Mouse (Mus musculus): ENCODE measurements around the gene Fgd6.

DNA sequence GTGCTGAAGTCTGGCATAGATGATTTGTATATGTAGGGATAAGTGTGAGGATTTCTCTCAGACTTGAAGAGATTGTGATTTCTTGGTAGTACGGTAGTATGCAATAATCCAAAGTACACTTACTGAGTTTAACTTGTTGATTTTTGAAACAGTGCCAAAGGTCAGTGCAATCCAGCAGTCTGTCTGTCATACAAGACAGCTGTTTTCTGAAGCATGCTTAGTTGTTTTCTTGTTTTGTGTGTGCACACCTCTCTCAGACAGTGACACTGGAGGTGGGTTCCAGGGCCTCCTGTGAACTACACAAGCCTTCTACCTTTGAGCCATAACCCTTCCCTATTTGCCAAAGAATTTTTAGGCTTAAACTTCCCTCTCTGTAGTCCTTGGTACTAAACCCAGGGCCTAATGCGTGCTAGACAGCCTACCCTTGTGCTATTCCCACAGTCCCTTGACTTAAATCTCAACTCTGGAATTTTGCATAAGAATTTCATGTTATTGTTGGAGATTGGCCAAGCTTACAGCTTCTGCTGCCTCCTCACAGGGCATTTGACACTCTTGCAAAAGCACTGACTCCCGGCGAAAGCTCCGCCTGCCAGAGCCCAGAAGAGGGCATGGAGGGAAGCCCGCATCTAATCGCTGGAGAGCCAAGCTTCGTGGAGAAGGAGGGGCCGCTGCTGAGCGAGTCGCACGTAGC lies 135.8 kb downstream of the Fgd6 start:
- TF ChIP-seq CTCF (IDR thresholded peaks at IDR 0.05; ENCODE audit: control insufficient read depth, insufficient read depth, insufficient replicate concordance, low read depth, low read length) (no peak), POLR2A (IDR thresholded peaks at IDR 0.05; ENCODE audit: control insufficient read depth, low read depth, low read length) (no peak)

Measured in testis, adult 2 months (tissue).